Mouse (Mus musculus) T-cell, adult 66 days (primary cell): ENCODE results near the gene Amtn. TPM values are rescaled to one million over a fixed set of nuclear protein-coding genes. Genes with fewer than 3 reads are reported as not detected.

ENCODE experiments used
- total RNA-seq, 2 experiments: library from RNA; stranded (reverse); gene quantifications; 3 replicates in 1 of 2; 4 replicates in 1 of 2; pipeline ENCODE4 v1.2.4; 2023

Gene Amtn
- not detected for total RNA-seq

GRCm38 (mm10) chr5:88375808-88376207, at the start of gene Amtn:
TSS of gene Amtn (plus strand) at chr5:88376108.

Other genes with a start within 250 kb of the Amtn start
- gene Gm11115, start 222.0 kb upstream of the Amtn start, total RNA-seq: not detected
- not detected for gene Gm7714, start 107.2 kb upstream of the Amtn start, total RNA-seq
- not detected for gene Prol1, start 58.8 kb upstream of the Amtn start, total RNA-seq
- not detected for gene Ambn, start 79.9 kb downstream of the Amtn start, total RNA-seq
- not detected for gene Enam, start 111.9 kb downstream of the Amtn start, total RNA-seq
- 1 to 10 TPM; 1.1 to 4.1 TPM for gene Jchain, start 151.8 kb downstream of the Amtn start, total RNA-seq
- 10 to 100 TPM; 47.8 to 52.2 TPM for gene Utp3, start 178.4 kb downstream of the Amtn start, total RNA-seq
- gene Rufy3, start 188.9 kb downstream of the Amtn start, total RNA-seq: 1 to 10 TPM; 6.2 TPM